Mouse (Mus musculus): ENCODE results near the gene Selenom. TPM values are rescaled to one million over a fixed set of nuclear protein-coding genes. Genes with fewer than 3 reads are reported as not detected.

Gene Selenom
- polyA plus RNA-seq, 2 experiments = 201 to 214 TPM

DNA sequence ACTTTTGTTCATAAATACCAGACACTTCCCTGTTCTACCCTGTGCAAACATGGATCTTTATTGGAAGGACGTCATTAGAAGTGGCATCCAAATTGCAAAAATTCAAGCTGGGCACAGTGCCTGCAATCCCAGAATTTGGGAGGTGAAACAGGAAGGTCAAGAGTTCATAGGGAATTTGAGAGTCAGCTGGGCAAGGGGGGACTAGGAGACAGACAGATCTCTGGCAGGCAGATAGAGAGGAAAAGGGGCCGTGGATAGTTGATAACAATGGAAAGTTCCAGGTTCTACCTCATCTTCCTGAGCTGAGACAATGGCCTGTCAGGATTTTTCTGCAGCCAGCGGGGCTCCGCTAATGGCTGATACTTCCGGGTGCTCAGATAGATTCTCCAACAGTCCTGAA lies 35.3 kb downstream of the Selenom start:
- 73% methylated on average over 5 of the region's 5 CpGs for WGBS
- no peak for DNase-seq (ENCODE audit: low spot score)
- no peaks in the 10 kb centered on the region for H3K9me3 ChIP-seq (ENCODE audit: control insufficient read depth, low read length)

GRCm38 (mm10) chr11:3554976-3555375 lies 40.5 kb downstream of the Selenom start:
- ATAC-seq (ENCODE audit: low FRiP score, low read depth) = no peak
- WGBS = 82% methylated on average over 4 of the region's 4 CpGs
- Histone ChIP-seq H3K4me2 (replicated peaks; ENCODE audit: low read depth, low read length, severe bottlenecking) (no peak overlapping the region), H3K27ac (replicated peaks; ENCODE audit: low read depth, low read length) (no peak overlapping the region), H3K27me3 (ENCODE audit: control insufficient read depth, insufficient read depth, low read length) (no peaks in the 10 kb centered on the region), H3K36me3 (ENCODE audit: control insufficient read depth, insufficient read depth, low read length) (no peaks in the 10 kb centered on the region), H3K9ac (ENCODE audit: low read depth, low read length, severe bottlenecking) (no peak overlapping the region), H3K4me3 (replicated peaks; ENCODE audit: low read length) (no peak overlapping the region), H3K4me1 (ENCODE audit: control insufficient read depth, insufficient read depth, low read length) (no peaks in the 10 kb centered on the region), H3K9me3 (ENCODE audit: control insufficient read depth, low read length) (no peaks in the 10 kb centered on the region)
- TF ChIP-seq POLR2A (IDR thresholded peaks at IDR 0.05; ENCODE audit: borderline replicate concordance, extremely low read depth, insufficient read depth, insufficient read length) = no peak
- DNase-seq (ENCODE audit: low spot score) = no peak

More for the DNA sequence above, 35.3 kb downstream of the Selenom start:
- H3K36me3 ChIP-seq (ENCODE audit: control insufficient read depth, insufficient read depth, low read length) = no peaks in the 10 kb centered on the region
- no peak overlapping the region for H3K27ac ChIP-seq (replicated peaks; ENCODE audit: low read depth, low read length)
- H3K4me1 ChIP-seq (ENCODE audit: control insufficient read depth, insufficient read depth, low read length) = peaks cover 6% of the 10 kb centered on the region; the same call in 1 of the 2 replicates
- no peak overlapping the region for H3K4me3 ChIP-seq (replicated peaks; ENCODE audit: low read length)
- no peak for ATAC-seq (ENCODE audit: low FRiP score, low read depth)
- TF ChIP-seq POLR2A (IDR thresholded peaks at IDR 0.05; ENCODE audit: borderline replicate concordance, extremely low read depth, insufficient read depth, insufficient read length) = no peak
- H3K9ac ChIP-seq (ENCODE audit: low read depth, low read length, severe bottlenecking) = no peak overlapping the region
- no peak overlapping the region for H3K4me2 ChIP-seq (replicated peaks; ENCODE audit: low read depth, low read length, severe bottlenecking)
- no peaks in the 10 kb centered on the region for H3K27me3 ChIP-seq (ENCODE audit: control insufficient read depth, insufficient read depth, low read length)

DNA sequence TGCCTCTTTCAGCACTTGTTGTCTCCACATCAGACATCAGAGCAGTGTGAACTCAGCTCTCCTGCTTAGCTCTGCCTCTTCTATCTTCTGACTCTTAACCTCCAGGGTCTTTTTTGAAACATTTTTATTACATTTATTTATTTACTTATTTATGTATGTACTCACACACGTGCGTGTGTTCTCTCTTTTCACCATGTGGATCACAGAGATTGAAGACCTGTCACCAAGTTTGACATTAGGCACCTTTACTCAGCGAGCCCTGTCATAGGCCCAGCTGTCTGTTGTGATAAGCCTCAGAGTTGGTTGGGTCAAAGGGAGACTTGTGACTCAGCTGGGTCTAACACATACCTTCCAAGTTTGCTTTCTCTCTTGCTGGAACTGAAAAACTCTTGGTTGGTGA lies 43.4 kb downstream of the Selenom start:
- Histone ChIP-seq H3K9me3 (ENCODE audit: control insufficient read depth, low read length) (no peaks in the 10 kb centered on the region), H3K4me3 (replicated peaks; ENCODE audit: low read length) (no peak overlapping the region), H3K36me3 (ENCODE audit: control insufficient read depth, insufficient read depth, low read length) (no peaks in the 10 kb centered on the region), H3K27ac (replicated peaks; ENCODE audit: low read depth, low read length) (no peak overlapping the region), H3K27me3 (ENCODE audit: control insufficient read depth, insufficient read depth, low read length) (no peaks in the 10 kb centered on the region), H3K9ac (ENCODE audit: low read depth, low read length, severe bottlenecking) (no peak overlapping the region), H3K4me1 (ENCODE audit: control insufficient read depth, insufficient read depth, low read length) (no peaks in the 10 kb centered on the region), H3K4me2 (replicated peaks; ENCODE audit: low read depth, low read length, severe bottlenecking) (no peak overlapping the region)
- 72% methylated on average over 3 of the region's 3 CpGs for WGBS
- no peak for TF ChIP-seq POLR2A (IDR thresholded peaks at IDR 0.05; ENCODE audit: borderline replicate concordance, extremely low read depth, insufficient read depth, insufficient read length)
- ATAC-seq (ENCODE audit: low FRiP score, low read depth) (no peak), DNase-seq (ENCODE audit: low spot score) (no peak)

DNA sequence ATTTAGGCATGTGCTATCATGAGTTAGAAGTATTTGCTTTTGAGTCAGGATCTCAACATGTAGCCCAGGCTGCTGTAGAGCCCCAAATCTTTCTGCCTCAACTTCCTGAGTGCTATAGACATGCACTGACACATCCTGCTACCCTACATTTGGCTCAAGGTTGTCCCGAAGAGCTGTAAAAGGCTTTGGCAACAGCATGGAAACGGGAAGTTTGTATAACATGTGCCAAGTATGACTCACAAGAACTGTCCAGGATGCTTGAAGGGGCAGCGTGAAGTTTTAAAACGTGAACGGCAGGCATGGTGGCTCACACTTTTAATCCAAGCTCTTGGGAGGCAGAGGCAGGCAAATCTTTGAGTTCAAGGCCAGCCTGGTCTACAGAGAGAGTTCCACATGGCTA lies 45.7 kb downstream of the Selenom start:
- H3K4me1 ChIP-seq (ENCODE audit: control insufficient read depth, insufficient read depth, low read length) = peaks cover 13% of the 10 kb centered on the region
- no peaks in the 10 kb centered on the region for H3K27me3 ChIP-seq (ENCODE audit: control insufficient read depth, insufficient read depth, low read length)
- no peaks in the 10 kb centered on the region for H3K9me3 ChIP-seq (ENCODE audit: control insufficient read depth, low read length)
- H3K4me2 ChIP-seq (replicated peaks; ENCODE audit: low read depth, low read length, severe bottlenecking) = no peak overlapping the region
- whole genome bisulfite sequencing = 65% methylated on average over 5 of the region's 5 CpGs
- no peak for DNase-seq (ENCODE audit: low spot score)
- H3K27ac ChIP-seq (replicated peaks; ENCODE audit: low read depth, low read length) = no peak overlapping the region
- TF ChIP-seq POLR2A (IDR thresholded peaks at IDR 0.05; ENCODE audit: borderline replicate concordance, extremely low read depth, insufficient read depth, insufficient read length) = no peak
- no peaks in the 10 kb centered on the region for H3K36me3 ChIP-seq (ENCODE audit: control insufficient read depth, insufficient read depth, low read length)
- no peak for ATAC-seq (ENCODE audit: low FRiP score, low read depth)
- no peak overlapping the region for H3K9ac ChIP-seq (ENCODE audit: low read depth, low read length, severe bottlenecking)
- H3K4me3 ChIP-seq (replicated peaks; ENCODE audit: low read length) = no peak overlapping the region

DNA sequence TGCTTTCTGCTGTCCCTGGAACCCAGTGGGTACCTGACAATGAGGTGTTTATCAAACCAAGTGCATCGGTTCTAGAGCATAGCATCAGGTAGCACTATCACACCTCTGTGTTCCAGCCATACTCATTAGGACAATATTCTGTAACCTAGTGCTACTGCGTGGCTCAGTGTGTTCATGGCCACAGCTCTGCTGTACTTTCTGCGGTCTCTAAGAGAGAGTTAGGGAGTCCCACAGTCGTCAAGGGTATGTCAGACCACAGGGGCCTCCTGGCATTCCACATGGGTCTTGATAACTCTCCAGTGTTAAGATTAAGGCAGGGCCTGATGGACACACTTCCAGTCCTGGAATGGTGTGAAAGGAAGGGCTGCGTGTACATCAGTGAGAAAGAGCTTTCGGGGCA lies 49.4 kb downstream of the Selenom start:
- Histone ChIP-seq H3K27me3 (ENCODE audit: control insufficient read depth, insufficient read depth, low read length) (no peaks in the 10 kb centered on the region), H3K27ac (replicated peaks; ENCODE audit: low read depth, low read length) (0 out of 2 replicates have a peak overlapping the region, but pooled peaks have one; percentile 26), H3K4me3 (replicated peaks; ENCODE audit: low read length) (no peak overlapping the region), H3K36me3 (ENCODE audit: control insufficient read depth, insufficient read depth, low read length) (no peaks in the 10 kb centered on the region), H3K4me1 (ENCODE audit: control insufficient read depth, insufficient read depth, low read length) (peaks cover 16% of the 10 kb centered on the region), H3K4me2 (replicated peaks; ENCODE audit: low read depth, low read length, severe bottlenecking) (no peak overlapping the region), H3K9me3 (ENCODE audit: control insufficient read depth, low read length) (no peaks in the 10 kb centered on the region), H3K9ac (ENCODE audit: low read depth, low read length, severe bottlenecking) (no peak overlapping the region)
- WGBS = 88% methylated on average over 6 of the region's 6 CpGs
- ATAC-seq (ENCODE audit: low FRiP score, low read depth) (no peak), DNase-seq (ENCODE audit: low spot score) (no peak)
- TF ChIP-seq POLR2A (IDR thresholded peaks at IDR 0.05; ENCODE audit: borderline replicate concordance, extremely low read depth, insufficient read depth, insufficient read length) = no peak

DNA sequence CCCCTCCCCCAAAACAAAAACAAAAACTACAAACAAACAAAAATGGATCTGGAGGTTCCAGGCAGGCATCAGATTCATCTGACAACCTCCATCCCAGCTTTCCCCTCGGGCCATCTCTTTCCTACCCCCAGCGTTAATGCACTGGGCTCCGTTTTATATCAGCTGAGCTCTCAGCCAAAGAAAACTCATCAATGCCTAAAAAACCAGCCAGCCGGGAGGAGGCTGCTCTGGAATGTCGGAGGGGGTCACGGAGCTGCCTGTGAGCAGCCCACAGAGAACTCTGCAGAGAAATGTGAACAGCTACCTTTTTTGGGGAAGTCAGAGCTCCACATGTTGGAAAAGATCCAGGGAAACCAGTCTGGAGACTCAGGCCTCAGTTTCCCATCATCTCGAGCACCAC lies 50.0 kb downstream of the Selenom start:
- Histone ChIP-seq H3K27ac (replicated peaks; ENCODE audit: low read depth, low read length) (peak overlapping the region; percentile 82), H3K27me3 (ENCODE audit: control insufficient read depth, insufficient read depth, low read length) (no peaks in the 10 kb centered on the region)

More for the DNA sequence above, 50.0 kb downstream of the Selenom start:
- peak; percentile 76 for ATAC-seq (ENCODE audit: low FRiP score, low read depth)
- TF ChIP-seq POLR2A (IDR thresholded peaks at IDR 0.05; ENCODE audit: borderline replicate concordance, extremely low read depth, insufficient read depth, insufficient read length) = no peak
- H3K36me3 ChIP-seq (ENCODE audit: control insufficient read depth, insufficient read depth, low read length) = no peaks in the 10 kb centered on the region
- no peak overlapping the region for H3K4me3 ChIP-seq (replicated peaks; ENCODE audit: low read length)
- H3K9me3 ChIP-seq (ENCODE audit: control insufficient read depth, low read length) = no peaks in the 10 kb centered on the region
- DNase-seq (ENCODE audit: low spot score) = peak; percentile 51
- 30% methylated on average over 7 of the region's 7 CpGs for WGBS
- 0 out of 2 replicates have a peak overlapping the region, but pooled peaks have one; percentile 7 for H3K4me2 ChIP-seq (replicated peaks; ENCODE audit: low read depth, low read length, severe bottlenecking)
- H3K4me1 ChIP-seq (ENCODE audit: control insufficient read depth, insufficient read depth, low read length) = peaks cover 16% of the 10 kb centered on the region
- no peak overlapping the region for H3K9ac ChIP-seq (ENCODE audit: low read depth, low read length, severe bottlenecking)

All from limb, embryonic 14.5 days (tissue).